Mouse (Mus musculus) lung, embryonic 16.5 days (tissue): ENCODE measurements at regions not wholly inside any gene's neighbourhood (a gene's known extent, or its start where the extent isn't known, plus 50 kb on each side); places are given as distances from the start of the nearest gene placed in this dataset.
A peak's percentile ranks its signal among the peaks of the same experiment; 100 is the strongest.
"Not testable (repeated sequence)": the region's sequence is repeated elsewhere in the genome, so short reads cannot be mapped to it uniquely, and the experiment has no call there.

Source experiments
- ATAC-seq: fragments of 200-750 bp; cut with Nextera tagmentation; 2 replicates; pipeline ENCODE4 v1.8.0; 2017; ENCODE audit warnings: low read depth, mild to moderate bottlenecking, moderate library complexity
- H3K27ac ChIP-seq: fragments of 300-500 bp; sonication (generic); 2 replicates; pipeline ENCODE4 v1.5.1; 2014; ENCODE audit warnings: mild to moderate bottlenecking, control low read depth, low read length
- H3K27me3 ChIP-seq: fragments of 300-500 bp; sonication (generic); 2 replicates; pipeline ENCODE4 v1.6.1; 2014; ENCODE audit warnings: low read depth, low read length, mixed read lengths; ENCODE audit not compliant: control insufficient read depth, insufficient read depth
- H3K36me3 ChIP-seq: fragments of 300-500 bp; sonication (generic); 2 replicates; pipeline ENCODE4 v1.6.1; 2014; ENCODE audit warnings: low read length; ENCODE audit not compliant: control insufficient read depth, insufficient read depth
- H3K4me1 ChIP-seq: fragments of 300-500 bp; sonication (generic); replicated peaks from 2 replicates; pipeline ENCODE4 v1.6.1; 2014; ENCODE audit warnings: low read length, mixed read lengths; ENCODE audit not compliant: control insufficient read depth, insufficient read depth
- H3K4me2 ChIP-seq: fragments of 300-500 bp; sonication (generic); 2 replicates; pipeline ENCODE4 v1.6.1; 2014; ENCODE audit warnings: low read depth, low read length, control low read depth
- H3K4me3 ChIP-seq: fragments of 300-500 bp; sonication (generic); 2 replicates; pipeline ENCODE4 v1.5.1; 2014; ENCODE audit warnings: mild to moderate bottlenecking, low read length, control low read depth
- H3K9ac ChIP-seq: fragments of 300-500 bp; sonication (generic); 2 replicates; pipeline ENCODE4 v1.6.1; 2014; ENCODE audit warnings: low read length, control low read depth
- H3K9me3 ChIP-seq: fragments of 300-500 bp; sonication (generic); 2 replicates; pipeline ENCODE4 v1.6.1; 2016; ENCODE audit warnings: low read length; ENCODE audit not compliant: control insufficient read depth
- WGBS: fragments of 180-500 bp; shearing (Covaris S2); extraction: QIAGEN DNeasy Blood & Tissue Kit; methylation state at CpG from one replicate; pipeline ENCODE4 v1.1.7; 2014; 5-methylcytosine and 5-hydroxymethylcytosine counted together

GRCm38 (mm10) chr13:5695581-5695980, 165.7 kb upstream of the Klf6 start:
- 72% methylated on average over 3 of the region's 3 CpGs for WGBS

GRCm38 (mm10) chr13:5696377-5696776, 164.9 kb upstream of the Klf6 start:
- no peak for ATAC-seq
- Histone ChIP-seq H3K27me3 (no peaks in the 10 kb centered on the region), H3K4me3 (no peak overlapping the region), H3K9me3 (no peaks in the 10 kb centered on the region; the same call in 1 of the 2 replicates), H3K4me1 (no peaks in the 10 kb centered on the region), H3K36me3 (no peaks in the 10 kb centered on the region), H3K9ac (no peak overlapping the region), H3K4me2 (no peak overlapping the region), H3K27ac (no peak overlapping the region)
- WGBS, result 32% methylated on average over 2 of the region's 2 CpGs

More at GRCm38 (mm10) chr13:5695581-5695980, 165.7 kb upstream of the Klf6 start:
- not testable (repeated sequence) for H3K4me1 ChIP-seq, ATAC-seq, H3K9me3 ChIP-seq, H3K4me2 ChIP-seq, H3K4me3 ChIP-seq, H3K9ac ChIP-seq, H3K27me3 ChIP-seq, H3K36me3 ChIP-seq, H3K27ac ChIP-seq

GRCm38 (mm10) chr13:5697329-5697728, 164.0 kb upstream of the Klf6 start:
- not testable (repeated sequence) for H3K9me3 ChIP-seq, H3K27ac ChIP-seq, H3K4me1 ChIP-seq, H3K4me2 ChIP-seq, H3K36me3 ChIP-seq, H3K4me3 ChIP-seq, H3K27me3 ChIP-seq, H3K9ac ChIP-seq, ATAC-seq
- WGBS, result 62% methylated on average over 1 of the region's 1 CpGs

DNA sequence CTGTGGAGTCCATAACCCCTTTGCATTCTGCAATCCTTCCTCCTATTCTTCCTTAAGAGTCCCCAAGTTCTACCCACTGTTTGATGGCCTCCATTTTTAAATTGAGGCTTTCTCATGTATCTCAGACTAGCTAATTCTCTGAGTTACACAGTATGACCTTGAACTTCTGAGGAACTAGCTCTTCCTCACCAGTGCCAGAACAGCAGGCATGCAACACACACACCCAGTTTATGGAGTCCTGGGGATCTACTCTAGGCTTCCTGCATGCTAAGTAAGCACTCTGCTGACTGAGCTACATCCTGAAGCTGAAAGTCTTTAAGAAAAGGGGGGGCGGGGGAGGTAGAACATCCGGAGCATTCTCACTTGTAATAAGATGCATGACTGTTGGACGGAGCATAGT, 159.2 kb upstream of the Klf6 start:
- WGBS, result 79% methylated on average over 3 of the region's 3 CpGs
- Histone ChIP-seq H3K4me2 (no peak overlapping the region), H3K9me3 (no peaks in the 10 kb centered on the region; the same call in 1 of the 2 replicates), H3K27me3 (no peaks in the 10 kb centered on the region), H3K36me3 (no peaks in the 10 kb centered on the region), H3K4me1 (no peaks in the 10 kb centered on the region), H3K27ac (no peak overlapping the region), H3K9ac (no peak overlapping the region), H3K4me3 (no peak overlapping the region)
- ATAC-seq, result no peak

DNA sequence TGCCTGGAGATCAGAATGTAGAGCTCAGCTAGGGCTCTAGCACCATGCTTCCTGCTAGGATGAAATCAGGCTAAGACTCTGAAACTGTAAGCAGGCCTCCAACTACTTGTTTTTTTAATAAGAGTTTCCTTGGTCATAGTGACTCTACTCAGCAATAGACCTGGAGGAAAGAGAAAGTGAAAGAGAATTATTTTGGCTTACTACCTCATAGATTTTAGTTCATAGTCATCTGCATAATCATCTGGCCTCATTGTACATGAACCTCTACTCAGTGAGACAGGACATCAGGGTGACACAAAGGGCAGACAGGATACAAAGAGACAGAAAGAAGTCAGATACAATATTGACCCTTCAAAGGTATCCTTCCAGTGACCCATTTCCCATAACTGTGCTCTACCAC, 156.3 kb upstream of the Klf6 start:
- Histone ChIP-seq H3K4me2 (no peak overlapping the region), H3K27me3 (no peaks in the 10 kb centered on the region), H3K9me3 (no peaks in the 10 kb centered on the region; the same call in 1 of the 2 replicates), H3K36me3 (no peaks in the 10 kb centered on the region), H3K4me3 (no peak overlapping the region), H3K4me1 (peaks cover 2% of the 10 kb centered on the region; the same call in 1 of the 2 replicates), H3K27ac (no peak overlapping the region), H3K9ac (no peak overlapping the region)
- no peak for ATAC-seq

DNA sequence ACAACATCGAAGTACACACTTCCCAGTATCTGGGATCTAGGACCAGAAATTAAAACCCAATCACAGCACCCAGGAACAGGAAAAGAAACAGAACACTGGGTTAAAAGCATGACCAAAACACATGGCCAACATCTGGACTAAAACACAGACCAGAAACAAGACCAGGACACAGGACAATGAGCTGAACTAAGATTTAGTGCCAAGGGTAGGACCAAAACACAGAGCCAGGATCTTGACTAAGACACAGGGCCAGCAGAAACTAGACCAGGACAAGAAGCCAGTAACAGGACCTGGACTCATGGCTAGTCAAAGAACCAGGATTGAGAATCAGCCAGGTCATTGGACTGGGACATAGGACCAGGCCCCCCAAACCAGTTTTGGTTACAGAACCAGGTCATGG, 149.6 kb upstream of the Klf6 start:
- Histone ChIP-seq H3K9ac (no peak overlapping the region), H3K9me3 (no peaks in the 10 kb centered on the region), H3K27me3 (no peaks in the 10 kb centered on the region), H3K36me3 (no peaks in the 10 kb centered on the region), H3K4me3 (no peak overlapping the region), H3K4me1 (peaks cover 16% of the 10 kb centered on the region), H3K27ac (no peak overlapping the region), H3K4me2 (no peak overlapping the region)
- WGBS, result 84% methylated on average over 1 of the region's 1 CpGs
- ATAC-seq, result no peak

GRCm38 (mm10) chr13:5713195-5713863, 148.0 kb upstream of the Klf6 start:
- Histone ChIP-seq H3K9me3 (no peaks in the 10 kb centered on the region), H3K9ac (no peak overlapping the region), H3K36me3 (no peaks in the 10 kb centered on the region), H3K4me1 (peaks cover 16% of the 10 kb centered on the region), H3K4me3 (no peak overlapping the region), H3K27me3 (no peaks in the 10 kb centered on the region), H3K4me2 (peak overlapping the region; percentile 20; the same call in 1 of the 2 replicates), H3K27ac (peak overlapping the region; percentile 70)
- WGBS, result 24% methylated on average over 6 of the region's 6 CpGs
- peak; percentile 76 for ATAC-seq

DNA sequence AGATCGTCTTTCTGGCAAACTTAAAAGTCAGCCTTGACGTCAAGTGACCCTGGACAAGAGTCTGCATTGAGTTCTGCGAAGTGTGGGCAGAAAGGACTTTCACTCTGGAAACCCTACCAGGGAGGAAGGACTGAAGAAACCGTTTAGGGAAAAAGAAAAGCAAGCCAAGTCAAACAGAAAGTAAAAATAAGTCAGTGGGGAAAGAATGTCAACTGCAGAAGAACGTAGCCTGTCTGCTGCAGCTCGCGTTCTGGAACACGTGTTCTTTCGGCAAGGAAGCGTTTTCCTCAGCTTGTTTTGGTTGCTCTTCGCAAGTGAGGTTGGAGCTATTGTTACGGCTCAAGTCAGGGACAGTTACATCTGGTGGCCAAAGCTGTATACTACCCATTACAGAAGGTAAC, 147.1 kb upstream of the Klf6 start:
- WGBS, result 21% methylated on average over 12 of the region's 12 CpGs
- Histone ChIP-seq H3K4me2 (peak overlapping the region; percentile 49), H3K27ac (peak overlapping the region; percentile 60), H3K9ac (peak overlapping the region; percentile 2; the same call in 1 of the 2 replicates), H3K36me3 (no peaks in the 10 kb centered on the region), H3K4me1 (peaks cover 14% of the 10 kb centered on the region), H3K9me3 (no peaks in the 10 kb centered on the region), H3K4me3 (peak overlapping the region; percentile 31), H3K27me3 (no peaks in the 10 kb centered on the region)
- ATAC-seq, result peak; percentile 80

DNA sequence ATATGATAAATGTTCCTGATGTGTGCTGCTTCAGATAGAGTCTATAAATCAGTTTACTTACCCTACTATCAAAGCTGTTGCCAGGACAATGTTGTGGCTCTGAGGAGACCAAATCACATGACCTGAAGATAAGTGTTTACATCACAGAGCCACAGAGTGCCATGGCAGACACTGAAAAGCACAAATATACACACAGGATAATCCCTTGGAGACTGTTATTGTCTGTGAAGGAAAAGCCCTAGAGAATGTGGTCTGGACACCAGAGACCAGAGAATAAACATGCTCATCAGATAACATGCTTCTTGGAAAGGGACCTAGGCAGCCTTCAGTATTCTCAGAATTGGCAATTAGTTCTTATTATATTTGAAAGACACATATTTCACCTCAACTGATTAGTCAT, 146.5 kb upstream of the Klf6 start:
- Histone ChIP-seq H3K9ac (peak overlapping the region; percentile 2; the same call in 1 of the 2 replicates), H3K27ac (peak overlapping the region; percentile 60), H3K4me3 (peak overlapping the region; percentile 31; the same call in 1 of the 2 replicates), H3K4me2 (peak overlapping the region; percentile 49), H3K36me3 (no peaks in the 10 kb centered on the region), H3K4me1 (peaks cover 14% of the 10 kb centered on the region), H3K9me3 (no peaks in the 10 kb centered on the region), H3K27me3 (no peaks in the 10 kb centered on the region)
- peak; percentile 26; the same call in 1 of the 2 replicates for ATAC-seq
